Mouse (Mus musculus) small intestine, adult 2 months (tissue): Measurements from ENCODE around the gene Olfr522.

Experiments
- CTCF ChIP-seq: fragments of 200-500 bp; IDR thresholded peaks from 2 replicates; pipeline ENCODE4 v1.5.1; 2012; ENCODE audit warnings: low read depth, mild to moderate bottlenecking, control low read depth, inconsistent platforms, low read length, moderate library complexity, mixed read lengths; ENCODE audit not compliant: insufficient replicate concordance, insufficient read length; ENCODE audit errors: extremely low read depth
- POLR2A ChIP-seq: fragments of 200-500 bp; IDR thresholded peaks from 2 replicates; pipeline ENCODE4 v1.6.1; 2012; ENCODE audit warnings: low read depth, mild to moderate bottlenecking, control low read depth, inconsistent platforms, low read length, moderate library complexity

- TF ChIP-seq POLR2A (no peak), CTCF (no peak)
Observed at GRCm38 (mm10) chr7:140192851-140193250, 28.3 kb upstream of the Olfr522 start.
